ENCODE assay signal across 8 mouse cellular contexts in the genomic region with DNA sequence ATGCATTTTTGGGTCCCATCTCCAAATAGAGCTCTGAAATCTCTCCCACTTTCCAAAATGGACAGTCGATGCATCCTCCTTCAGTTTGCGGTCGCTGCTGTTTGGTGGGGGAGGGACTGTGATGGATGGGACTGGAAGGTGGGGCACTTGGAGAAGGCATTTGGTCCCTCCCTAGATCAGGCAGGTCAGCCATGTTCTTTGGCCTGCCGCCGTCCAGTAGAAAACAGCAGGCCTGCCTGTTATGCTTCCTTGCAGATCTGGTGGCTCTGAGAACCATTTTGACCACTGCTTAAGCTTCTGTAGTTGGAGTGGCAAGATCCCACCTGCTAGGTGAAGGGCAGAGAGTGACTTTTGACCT. TPM values are rescaled to one million over a fixed set of nuclear protein-coding genes. Genes with fewer than 3 reads are reported as not detected.
DNase-seq lines count a peak whose midpoint lies in the region; ATAC-seq and TF ChIP-seq lines count a peak whose summit lies in the region.

No protein-coding gene starts in this region.

- H3K36me3 ChIP-seq in thymus, adult 2 months (ENCODE audit: control insufficient read depth, insufficient read depth, low read length) = 0 out of 2 replicates have a peak, but pooled peaks cover 3% of the 10 kb centered on the region
- H3K36me3 ChIP-seq in neural tube, embryonic 12.5 days = peaks cover 37% of the 10 kb centered on the region

- ATAC-seq in neural tube, embryonic 12.5 days (ENCODE audit: low FRiP score, low read depth) = peak; percentile 26; the same call in 1 of the 2 replicates

- WGBS in thymus, adult 2 months = 52% methylated on average over 5 of the region's 5 CpGs
- 15% methylated on average over 5 of the region's 5 CpGs for WGBS in neural tube, embryonic 12.5 days

- no peak overlapping the region for H3K27ac ChIP-seq in thymus, adult 2 months (ENCODE audit: control insufficient read depth, insufficient read depth, low read length)
- peak overlapping the region; percentile 88 for H3K27ac ChIP-seq in neural tube, embryonic 12.5 days

- peaks cover 24% of the 10 kb centered on the region for H3K4me1 ChIP-seq in thymus, adult 2 months (replicated peaks; ENCODE audit: control insufficient read depth, insufficient read depth, low read length)
- H3K4me1 ChIP-seq in neural tube, embryonic 12.5 days = peaks cover 29% of the 10 kb centered on the region

- TF ChIP-seq POLR2A in thymus, adult 2 months (IDR thresholded peaks at IDR 0.05; ENCODE audit: control insufficient read depth, extremely low read depth, insufficient read depth, low read length, poor library complexity) = no peak

- peak overlapping the region; percentile 76 for H3K4me2 ChIP-seq in neural tube, embryonic 12.5 days (replicated peaks)

- peak overlapping the region; percentile 77 for H3K9ac ChIP-seq in neural tube, embryonic 12.5 days

- peak overlapping the region; percentile 99 for H3K4me3 ChIP-seq in thymus, adult 2 months (ENCODE audit: control insufficient read depth, insufficient read depth, low read length)
- H3K4me3 ChIP-seq in neural tube, embryonic 12.5 days = peak overlapping the region; percentile 63

- H3K9me3 ChIP-seq in neural tube, embryonic 12.5 days = no peaks in the 10 kb centered on the region

- peak; percentile 72 to 87 for DNase-seq in adrenal gland, adult (ENCODE audit: inconsistent age in 2 of 2, low spot score in 1 of 2)
- DNase-seq in adrenal gland, adult 18-20 months (ENCODE audit: low spot score in 2 of 2) = no peak
- DNase-seq in thymus, adult 2 months = no peak
- no peak for DNase-seq in thymus, adult 18-20 months
- DNase-seq in kidney, postnatal 10 days = peak; percentile 62
- DNase-seq in right cerebral cortex, adult 2 months (ENCODE audit: low spot score in 2 of 2) = no peak
- no peak for DNase-seq in left cerebral cortex, postnatal 10 days (ENCODE audit: extremely low spot score in 1 of 2, low spot score in 2 of 2)

- TF ChIP-seq CTCF in thymus, adult 2 months (IDR thresholded peaks at IDR 0.05; ENCODE audit: borderline replicate concordance, control insufficient read depth, extremely low read depth, insufficient read depth, low read length, poor library complexity) = no peak

- intact Hi-C loops in left cerebral cortex, postnatal 10 days (cut with DNase I) = no loop called here

- H3K27me3 ChIP-seq in thymus, adult 2 months (ENCODE audit: control insufficient read depth, insufficient read depth, low read length) = no peaks in the 10 kb centered on the region; the same call in 1 of the 2 replicates
- peaks cover 38% of the 10 kb centered on the region for H3K27me3 ChIP-seq in neural tube, embryonic 12.5 days (replicated peaks)

RNA-seq across cellular contexts. Expression of gene Cd151, which starts 1.0 kb away (rescaled TPM):
- total RNA-seq in adrenal gland, adult 18-20 months (2021) = 100 to 1,000 TPM; 317 to 379 TPM
- polyA plus RNA-seq in thymus, adult 2 months (2012; rRNA removed) = 132 and 186 TPM in 2 replicates
- 20.6 and 22.7 TPM in 2 replicates for polyA plus RNA-seq in neural tube, embryonic 12.5 days (2016; fragmentation: Nextera tagmentation; extraction: Ambion mirVana)
- total RNA-seq in left cerebral cortex, postnatal 10 days (2021) = 10 to 100 TPM; 31.8 to 33.7 TPM

RNA-seq across cellular contexts. Expression of gene Polr2l, which starts 6.8 kb away (rescaled TPM):
- total RNA-seq in adrenal gland, adult 18-20 months (2021) = 100 to 1,000 TPM; 104 to 114 TPM
- 31.1 and 39.3 TPM in 2 replicates for polyA plus RNA-seq in thymus, adult 2 months (2012; rRNA removed)
- polyA plus RNA-seq in neural tube, embryonic 12.5 days (2016; fragmentation: Nextera tagmentation; extraction: Ambion mirVana) = 73.5 and 80.6 TPM in 2 replicates
- total RNA-seq in left cerebral cortex, postnatal 10 days (2021) = 10 to 100 TPM; 43.8 to 45.0 TPM

RNA-seq across cellular contexts. Expression of gene Tspan4, which starts 6.9 kb away (rescaled TPM):
- total RNA-seq in adrenal gland, adult 18-20 months (2021) = 10 to 100 TPM; 49.6 to 61.3 TPM
- 36.9 and 45.1 TPM in 2 replicates for polyA plus RNA-seq in thymus, adult 2 months (2012; rRNA removed)
- polyA plus RNA-seq in neural tube, embryonic 12.5 days (2016; fragmentation: Nextera tagmentation; extraction: Ambion mirVana) = 34.2 and 37.1 TPM in 2 replicates
- 10 to 100 TPM; 29.0 to 35.4 TPM for total RNA-seq in left cerebral cortex, postnatal 10 days (2021)

RNA-seq across cellular contexts. Expression of gene Cracr2b, which starts 7.2 kb away (rescaled TPM):
- 10 to 100 TPM; 11.2 to 12.5 TPM for total RNA-seq in adrenal gland, adult 18-20 months (2021)
- 10.0 and 14.9 TPM in 2 replicates for polyA plus RNA-seq in thymus, adult 2 months (2012; rRNA removed)
- polyA plus RNA-seq in neural tube, embryonic 12.5 days (2016; fragmentation: Nextera tagmentation; extraction: Ambion mirVana) = 6.7 and 7.6 TPM in 2 replicates
- 1 to 10 TPM; 3.4 to 5.8 TPM for total RNA-seq in left cerebral cortex, postnatal 10 days (2021)

RNA-seq across cellular contexts. Expression of gene Pnpla2, which starts 13.1 kb away (rescaled TPM):
- 1,000 to 10,000 TPM in 1 of 2 experiments, 100 to 1,000 TPM in 1; 739 to 1,290 TPM for total RNA-seq in adrenal gland, adult 18-20 months (2021)
- 256 and 296 TPM in 2 replicates for polyA plus RNA-seq in thymus, adult 2 months (2012; rRNA removed)
- polyA plus RNA-seq in neural tube, embryonic 12.5 days (2016; fragmentation: Nextera tagmentation; extraction: Ambion mirVana) = 15.8 and 16.5 TPM in 2 replicates
- total RNA-seq in left cerebral cortex, postnatal 10 days (2021) = 10 to 100 TPM; 19.2 to 25.5 TPM

Comparison
In these comparisons a context has a peak if more than half of its experiments do, and no peak if none do; other contexts are left out.
1. DNase-seq: peak in adrenal gland, adult (2 of 2) and kidney, postnatal 10 days (single experiment); none in adrenal gland, adult 18-20 months (0 of 2), thymus, adult 2 months (single experiment), thymus, adult 18-20 months (0 of 2), right cerebral cortex, adult 2 months (0 of 2) and left cerebral cortex, postnatal 10 days (0 of 2).
2. RNA of gene Cd151, which starts 1.0 kb away (total RNA-seq): 317 to 379 TPM in adrenal gland, adult 18-20 months; 31.8 to 33.7 TPM in left cerebral cortex, postnatal 10 days; every median in the first group is over 4 times any median in the second.